Mouse (Mus musculus): ENCODE results near the gene Zdhhc18.

- TF ChIP-seq MAFK (IDR thresholded peaks at IDR 0.05; ENCODE audit: insufficient read depth, low read depth, low read length) (no peak), ZC3H11A (IDR thresholded peaks at IDR 0.05; ENCODE audit: borderline replicate concordance, low read depth, low read length) (0 out of 2 replicates have a peak, but pooled peaks have one; percentile 8), ZNF384 (IDR thresholded peaks at IDR 0.05; ENCODE audit: low read depth, low read length) (no peak), CHD2 (IDR thresholded peaks at IDR 0.05; ENCODE audit: low read depth, low read length) (no peak), HCFC1 (IDR thresholded peaks at IDR 0.05; ENCODE audit: borderline replicate concordance, insufficient read depth, low read length) (no peak)
Measured at GRCm38 (mm10) chr4:133649989-133650699, at the start of gene Zdhhc18.
